Comparison of ENCODE assay signal across 12 mouse cellular contexts in genomic region chr12:31267363-31267762, GRCm38 (mm10). TPM values are rescaled to one million over a fixed set of nuclear protein-coding genes. Genes with fewer than 3 reads are reported as not detected.
DNase-seq lines count a peak whose midpoint lies in the region; ATAC-seq and TF ChIP-seq lines count a peak whose summit lies in the region.
"Had no signal": no experiment of that assay in that cellular context is flagged by ENCODE, and none has a peak within 500 bp of the region (broad histone marks: within the 10 kb centered on the region; RNA-seq: fewer than 3 reads in every experiment).

No protein-coding gene starts in this region.

- H3K4me1 ChIP-seq in heart, embryonic 10.5 days: peaks cover 72% of the 10 kb centered on the region
- peaks cover 6% of the 10 kb centered on the region for H3K4me1 ChIP-seq in liver, embryonic 11.5 days (replicated peaks; ENCODE audit: control insufficient read depth, insufficient read depth, low read length)
- H3K4me1 ChIP-seq in liver, postnatal 0 days (ENCODE audit: insufficient read depth): peaks cover 3% of the 10 kb centered on the region; the same call in 1 of the 2 replicates
- peaks cover 5% of the 10 kb centered on the region; the same call in 1 of the 2 replicates for H3K4me1 ChIP-seq in forebrain, postnatal 0 days (ENCODE audit: insufficient read depth)
- peaks cover 32% of the 10 kb centered on the region for H3K4me1 ChIP-seq in neural tube, embryonic 15.5 days

- no peaks in the 10 kb centered on the region for H3K9me3 ChIP-seq in heart, embryonic 10.5 days
- H3K9me3 ChIP-seq in liver, embryonic 11.5 days (ENCODE audit: control insufficient read depth, low read length): no peaks in the 10 kb centered on the region
- H3K9me3 ChIP-seq in liver, postnatal 0 days (ENCODE audit: low read length): no peaks in the 10 kb centered on the region
- H3K9me3 ChIP-seq in forebrain, postnatal 0 days (ENCODE audit: low read length): no peaks in the 10 kb centered on the region
- no peaks in the 10 kb centered on the region for H3K9me3 ChIP-seq in neural tube, embryonic 15.5 days (replicated peaks)

- H3K27ac ChIP-seq in heart, embryonic 10.5 days: peak overlapping the region; percentile 95; the same call in 1 of the 2 replicates
- no peak overlapping the region for H3K27ac ChIP-seq in liver, embryonic 11.5 days (ENCODE audit: low read depth, low read length)
- no peak overlapping the region for H3K27ac ChIP-seq in liver, postnatal 0 days (ENCODE audit: low read depth)
- H3K27ac ChIP-seq in forebrain, postnatal 0 days (ENCODE audit: low read depth, low read length): no peak overlapping the region
- no peak overlapping the region for H3K27ac ChIP-seq in neural tube, embryonic 15.5 days (replicated peaks)

- H3K4me3 ChIP-seq in heart, embryonic 10.5 days: peak overlapping the region; percentile 87
- H3K4me3 ChIP-seq in liver, embryonic 11.5 days (ENCODE audit: low read depth, low read length): no peak overlapping the region
- no peak overlapping the region for H3K4me3 ChIP-seq in liver, postnatal 0 days (ENCODE audit: low read depth, low read length)
- peak overlapping the region; percentile 44 for H3K4me3 ChIP-seq in forebrain, postnatal 0 days (ENCODE audit: low read depth, low read length)
- peak overlapping the region; percentile 54; the same call in 1 of the 2 replicates for H3K4me3 ChIP-seq in neural tube, embryonic 15.5 days (replicated peaks)

- no peak for TF ChIP-seq EP300 in liver, postnatal 0 days (IDR thresholded peaks at IDR 0.05; ENCODE audit: low read depth)

- ATAC-seq in liver, embryonic 11.5 days (replicated peaks; ENCODE audit: low FRiP score): no peak
- ATAC-seq in liver, postnatal 0 days: no peak
- ATAC-seq in forebrain, postnatal 0 days: no peak
- ATAC-seq in neural tube, embryonic 15.5 days (ENCODE audit: low FRiP score): no peak
- ATAC-seq in inflammation-experienced regulatory T-cells, adult 6 months: no peak

- H3K36me3 ChIP-seq in heart, embryonic 10.5 days: peaks cover 46% of the 10 kb centered on the region
- peaks cover 2% of the 10 kb centered on the region for H3K36me3 ChIP-seq in liver, embryonic 11.5 days (ENCODE audit: control insufficient read depth, insufficient read depth, low read length)
- H3K36me3 ChIP-seq in liver, postnatal 0 days (replicated peaks; ENCODE audit: insufficient read depth, low read length): no peaks in the 10 kb centered on the region
- 0 out of 2 replicates have a peak, but pooled peaks cover 3% of the 10 kb centered on the region for H3K36me3 ChIP-seq in forebrain, postnatal 0 days (ENCODE audit: insufficient read depth)
- no peaks in the 10 kb centered on the region for H3K36me3 ChIP-seq in neural tube, embryonic 15.5 days

- no peaks in the 10 kb centered on the region for H3K27me3 ChIP-seq in heart, embryonic 10.5 days (ENCODE audit: insufficient read depth, poor library complexity, severe bottlenecking)
- H3K27me3 ChIP-seq in liver, embryonic 11.5 days (replicated peaks; ENCODE audit: control insufficient read depth, insufficient read depth, low read length): peaks cover 33% of the 10 kb centered on the region
- H3K27me3 ChIP-seq in liver, postnatal 0 days (ENCODE audit: insufficient read depth, low read length): peaks cover 32% of the 10 kb centered on the region
- peaks cover 14% of the 10 kb centered on the region for H3K27me3 ChIP-seq in forebrain, postnatal 0 days (ENCODE audit: insufficient read depth, low read length)
- H3K27me3 ChIP-seq in neural tube, embryonic 15.5 days (replicated peaks): peaks cover 48% of the 10 kb centered on the region

- TF ChIP-seq CTCF in liver, postnatal 0 days (IDR thresholded peaks at IDR 0.05; ENCODE audit: low read depth): no peak
- no peak for TF ChIP-seq CTCF in forebrain, postnatal 0 days (IDR thresholded peaks at IDR 0.05; ENCODE audit: low read depth)

- WGBS in heart, embryonic 10.5 days: 35% methylated on average over 4 of the region's 4 CpGs
- 52% methylated on average over 4 of the region's 4 CpGs for WGBS in liver, embryonic 11.5 days
- WGBS in liver, postnatal 0 days (ENCODE audit: insufficient replicate concordance): 54% methylated on average over 4 of the region's 4 CpGs
- WGBS in forebrain, postnatal 0 days: 53% methylated on average over 4 of the region's 4 CpGs
- 72% methylated on average over 4 of the region's 4 CpGs for WGBS in neural tube, embryonic 15.5 days

- no peak overlapping the region for H3K9ac ChIP-seq in liver, embryonic 11.5 days (ENCODE audit: low read depth, low read length)
- no peak overlapping the region for H3K9ac ChIP-seq in liver, postnatal 0 days (replicated peaks)
- no peak overlapping the region for H3K9ac ChIP-seq in forebrain, postnatal 0 days
- H3K9ac ChIP-seq in neural tube, embryonic 15.5 days (replicated peaks): no peak overlapping the region

- DNase-seq in heart, embryonic 10.5 days (ENCODE audit: low spot score): no peak
- DNase-seq in heart, adult 9 months (ENCODE audit: low spot score in 2 of 2): no peak
- DNase-seq in liver, embryonic 11.5 days (ENCODE audit: low spot score): no peak
- no peak for DNase-seq in liver, postnatal 0 days
- no peak for DNase-seq in forebrain, postnatal 0 days
- DNase-seq in spleen, adult 18-20 months: no peak
- DNase-seq: gastrocnemius, postnatal 14 days had no signal

- H3K4me2 ChIP-seq in liver, embryonic 11.5 days: peak overlapping the region; percentile 65; the same call in 1 of the 2 replicates
- no peak overlapping the region for H3K4me2 ChIP-seq in liver, postnatal 0 days (ENCODE audit: low read depth, low read length)
- peak overlapping the region; percentile 72 for H3K4me2 ChIP-seq in forebrain, postnatal 0 days (ENCODE audit: low read depth)
- peak overlapping the region; percentile 97 for H3K4me2 ChIP-seq in neural tube, embryonic 15.5 days

RNA-seq across cellular contexts. Expression of gene Lamb1, which starts 2.3 kb away (rescaled TPM):
- 66.1 and 102 TPM in 2 replicates for polyA plus RNA-seq in heart, embryonic 10.5 days (2016; fragmentation: Nextera tagmentation; extraction: Ambion mirVana)
- 16.2 and 17.0 TPM in 2 replicates for polyA plus RNA-seq in liver, embryonic 11.5 days (2014; fragmentation: Nextera tagmentation; extraction: Ambion mirVana)
- 3.1 and 3.3 TPM in 2 replicates for polyA plus RNA-seq in liver, postnatal 0 days (2015; fragmentation: Nextera tagmentation; extraction: Ambion mirVana)
- total RNA-seq in forebrain, postnatal 0 days (2014; rRNA removed): 25.3 and 33.4 TPM in 2 replicates
- 10.2 and 12.1 TPM in 2 replicates for polyA plus RNA-seq in forebrain, postnatal 0 days (2015; fragmentation: Nextera tagmentation; extraction: Ambion mirVana)
- polyA plus RNA-seq in neural tube, embryonic 15.5 days (2015; fragmentation: Nextera tagmentation; extraction: Ambion mirVana): 17.4 and 29.1 TPM in 2 replicates
- not detected for polyA plus RNA-seq in inflammation-experienced regulatory T-cells, adult 6 months (2017; shearing (Covaris generic))

RNA-seq across cellular contexts. Expression of gene Gm6993, which starts 26.8 kb away (rescaled TPM):
- polyA plus RNA-seq in heart, embryonic 10.5 days (2016; fragmentation: Nextera tagmentation; extraction: Ambion mirVana): not detected in 2 replicates
- polyA plus RNA-seq in liver, embryonic 11.5 days (2014; fragmentation: Nextera tagmentation; extraction: Ambion mirVana): not detected in 2 replicates
- not detected in 2 replicates for polyA plus RNA-seq in liver, postnatal 0 days (2015; fragmentation: Nextera tagmentation; extraction: Ambion mirVana)
- total RNA-seq in forebrain, postnatal 0 days (2014; rRNA removed): not detected in 2 replicates
- not detected in 2 replicates for polyA plus RNA-seq in forebrain, postnatal 0 days (2015; fragmentation: Nextera tagmentation; extraction: Ambion mirVana)
- polyA plus RNA-seq in neural tube, embryonic 15.5 days (2015; fragmentation: Nextera tagmentation; extraction: Ambion mirVana): not detected in 2 replicates
- polyA plus RNA-seq in inflammation-experienced regulatory T-cells, adult 6 months (2017; shearing (Covaris generic)): not detected
- total RNA-seq: gastrocnemius, postnatal 14 days; layer of hippocampus, postnatal 10 days; megakaryocyte progenitor cell, adult 5-6 weeks had no signal
- polyA plus RNA-seq: cortical plate, adult 2 months had no signal

Comparison
In these comparisons a context has a peak if more than half of its experiments do, and no peak if none do; other contexts are left out.
1. H3K4me3 ChIP-seq: peak in heart, embryonic 10.5 days (single experiment), forebrain, postnatal 0 days (single experiment) and neural tube, embryonic 15.5 days (single experiment); none in liver, embryonic 11.5 days (single experiment) and liver, postnatal 0 days (single experiment).